Comparison of ENCODE assay signal across 18 mouse cellular contexts in the genomic region with DNA sequence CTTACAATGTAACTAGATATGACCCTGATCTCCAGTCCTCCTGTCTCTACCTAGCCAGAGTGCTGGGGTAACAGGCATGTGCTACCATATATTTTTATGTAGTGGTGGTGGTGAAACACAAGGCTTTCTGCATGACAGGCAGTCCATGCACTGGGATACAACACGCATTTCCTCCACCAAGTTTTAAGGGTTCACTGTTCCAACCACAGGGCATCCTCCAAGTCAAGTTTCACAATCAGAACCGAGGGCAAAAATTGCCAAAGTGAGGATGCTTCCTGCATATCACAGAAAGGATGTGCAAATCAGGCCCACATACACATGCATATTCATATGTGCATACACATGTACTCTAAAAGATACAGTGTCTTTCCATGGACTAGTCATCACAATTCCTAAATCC.
A peak's percentile ranks its signal among the peaks of the same experiment; 100 is the strongest.
DNase-seq lines count a peak whose midpoint lies in the region; ATAC-seq and TF ChIP-seq lines count a peak whose summit lies in the region.
"Had no signal": no experiment of that assay in that cellular context is flagged by ENCODE, and none has a peak within 500 bp of the region (broad histone marks: within the 10 kb centered on the region; RNA-seq: fewer than 3 reads in every experiment).

No protein-coding gene starts in this region.

- peak; percentile 24 for DNase-seq in heart, adult 11 months
- DNase-seq in heart, adult 9 months (ENCODE audit: low spot score in 2 of 2) = no peak
- DNase-seq in 416B (ENCODE audit: low read depth) = peak; percentile 21
- DNase-seq in layer of hippocampus, adult 2 months (ENCODE audit: low spot score in 2 of 2) = no peak
- DNase-seq in layer of hippocampus, adult 8-10 months (ENCODE audit: low spot score in 2 of 2) = no peak
- DNase-seq: adrenal gland, adult 2 months; adrenal gland, postnatal 10 days; adrenal gland, postnatal 25 days; cerebellum, adult 11 months; cerebellum, adult 18-20 months; cerebellum, adult 8-10 months; cerebellum, adult 9-11 months; cerebellum, postnatal 14 days had no signal

- TF ChIP-seq CTCF in layer of hippocampus, adult 2 months (conservative IDR thresholded peaks at IDR 0.05) = no peak

- H3K27ac ChIP-seq in layer of hippocampus, adult 2 months = no peak overlapping the region
- H3K27ac ChIP-seq: embryonic facial prominence, embryonic 10.5 days; embryonic facial prominence, embryonic 12.5 days; forebrain, embryonic 13.5 days; forebrain, embryonic 15.5 days had no signal

- peak; percentile 35 for ATAC-seq in megakaryocyte, adult 5-6 weeks (ENCODE audit: poor library complexity, severe bottlenecking)
- ATAC-seq: forebrain, embryonic 13.5 days; forebrain, embryonic 15.5 days had no signal

- no peak overlapping the region for H3K4me3 ChIP-seq in layer of hippocampus, adult 2 months
- H3K4me3 ChIP-seq: embryonic facial prominence, embryonic 10.5 days; embryonic facial prominence, embryonic 12.5 days; forebrain, embryonic 13.5 days; forebrain, embryonic 15.5 days had no signal

Comparison
In these comparisons a context has a peak if more than half of its experiments do, and no peak if none do; other contexts are left out.
1. DNase-seq: peak in heart, adult 11 months (single experiment) and 416B (single experiment); none in heart, adult 9 months (0 of 2), layer of hippocampus, adult 2 months (0 of 2) and layer of hippocampus, adult 8-10 months (0 of 2).